Mouse (Mus musculus) ES-E14 (cell line): ENCODE measurements around the gene Map4. TPM values are rescaled to one million over a fixed set of nuclear protein-coding genes. Genes with fewer than 3 reads are reported as not detected.
"Not testable (repeated sequence)": the region's sequence is repeated elsewhere in the genome, so short reads cannot be mapped to it uniquely, and the experiment has no call there.

Source experiments
- DNase-seq: peaks from one replicate; pipeline ENCODE4 v3.0.0-alpha.2; 2013; ENCODE audit warnings: low read depth, low spot score
- H3K27ac ChIP-seq: 2 replicates; pipeline ENCODE4 v1.5.1; 2012; ENCODE audit warnings: low read depth, mild to moderate bottlenecking, low read length, moderate library complexity, mixed read lengths; ENCODE audit not compliant: poor library complexity, insufficient read depth, severe bottlenecking
- H3K36me3 ChIP-seq: 2 replicates; pipeline ENCODE4 v1.6.1; 2012; ENCODE audit warnings: mild to moderate bottlenecking, low read length, moderate library complexity, mixed read lengths; ENCODE audit not compliant: control insufficient read depth, poor library complexity, insufficient read depth, severe bottlenecking
- H3K4me1 ChIP-seq, 2 experiments: fragments of 150-350 bp in 1 of 2; sonication (generic) in 1 of 2; 2 replicates each; pipeline ENCODE4 v1.6.1; 2012; ENCODE audit warnings: low read length in 2 of 2, mild to moderate bottlenecking in 1 of 2, mixed read lengths in 1 of 2; ENCODE audit not compliant: control insufficient read depth in 2 of 2, insufficient read depth in 2 of 2, poor library complexity in 1 of 2
- H3K4me3 ChIP-seq, 2 experiments: fragments of 150-350 bp in 1 of 2; sonication (generic) in 1 of 2; 2 replicates each; pipeline ENCODE4 v1.5.1; 2012; ENCODE audit warnings: low read length in 2 of 2, low read depth in 1 of 2, mild to moderate bottlenecking in 1 of 2, mixed read lengths in 1 of 2; ENCODE audit not compliant: insufficient read depth in 1 of 2, poor library complexity in 1 of 2, severe bottlenecking in 1 of 2
- H3K9ac ChIP-seq: 2 replicates; pipeline ENCODE4 v1.6.1; 2012; ENCODE audit warnings: low read depth, mild to moderate bottlenecking, low read length, mixed read lengths; ENCODE audit not compliant: poor library complexity, insufficient read depth, severe bottlenecking
- H3K9me3 ChIP-seq: fragments of 150-350 bp; sonication (generic); 2 replicates; pipeline ENCODE4 v1.6.1; 2012; ENCODE audit warnings: low read depth, mild to moderate bottlenecking, low read length; ENCODE audit not compliant: control insufficient read depth, insufficient read depth
- CHD2 ChIP-seq: IDR thresholded peaks from 2 replicates; pipeline ENCODE4 v1.6.1; 2014; ENCODE audit warnings: mild to moderate bottlenecking, low read depth, low read length, inconsistent platforms
- HCFC1 ChIP-seq: IDR thresholded peaks from 2 replicates; pipeline ENCODE4 v1.6.1; 2012; ENCODE audit warnings: low read length, inconsistent platforms, borderline replicate concordance; ENCODE audit not compliant: insufficient read depth
- MAFK ChIP-seq: IDR thresholded peaks from 2 replicates; pipeline ENCODE4 v1.6.1; 2014; ENCODE audit warnings: mild to moderate bottlenecking, low read depth, low read length, inconsistent platforms; ENCODE audit not compliant: insufficient read depth
- ZC3H11A ChIP-seq: IDR thresholded peaks from 2 replicates; pipeline ENCODE4 v1.6.1; 2012; ENCODE audit warnings: low read depth, mild to moderate bottlenecking, inconsistent platforms, low read length, borderline replicate concordance
- ZNF384 ChIP-seq: IDR thresholded peaks from 2 replicates; pipeline ENCODE4 v1.6.1; 2012; ENCODE audit warnings: low read depth, low read length, inconsistent platforms
- in situ Hi-C, 2 experiments: fragments of 600-800 bp; cut with MboI; formaldehyde crosslinking; loops; one replicate each; pipeline ENCODE4 v1.15.1; 2025; ENCODE audit warnings: low sequenced_read_pairs in 2 of 2, inconsistent platforms in 1 of 2; ENCODE audit not compliant: unreplicated experiment in 2 of 2
- total RNA-seq: library from RNA; depleted of rRNA; stranded (reverse); fragments of 300-350 nt; gene quantifications from 2 replicates; pipeline ENCODE4 v1.2.3, GENCODE M21; 2012

The Map4 gene
- total RNA-seq, 1 experiment: 61.4 TPM

- no peak for DNase-seq
- H3K9ac ChIP-seq: peak overlapping the region; percentile 96; the same call in 1 of the 2 replicates
- peak overlapping the region; percentile 90 to 93 for H3K4me3 ChIP-seq
- no peaks in the 10 kb centered on the region for H3K36me3 ChIP-seq
- peaks cover 0 to 2% of the 10 kb centered on the region in 2 experiments; a peak in 1 of 4 replicates for H3K4me1 ChIP-seq
- in situ Hi-C loops: no loop called here
- H3K27ac ChIP-seq: no peak overlapping the region
- no peaks in the 10 kb centered on the region for H3K9me3 ChIP-seq
- TF ChIP-seq CHD2: no peak
Measured at GRCm38 (mm10) chr9:110118249-110118648, 187.0 kb downstream of the Map4 start.

DNA sequence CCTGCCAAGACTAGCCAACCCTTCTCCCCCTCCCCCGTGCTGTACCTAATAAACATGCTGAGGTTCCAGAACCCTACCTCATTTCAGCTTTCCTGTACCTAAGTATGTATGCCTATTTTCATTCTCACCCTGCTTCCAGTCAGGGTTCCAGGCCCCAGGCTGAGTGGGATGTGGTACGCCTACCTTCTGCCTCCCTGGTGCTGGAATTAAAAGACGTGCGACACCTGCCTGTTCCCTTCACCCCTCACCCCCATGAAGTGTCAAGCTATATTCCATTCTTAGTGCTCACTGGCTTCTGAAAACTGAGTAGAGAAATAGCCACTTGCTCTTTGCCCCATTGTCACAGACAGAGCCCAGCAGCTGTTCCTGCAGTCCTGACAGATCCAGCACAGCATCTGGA lies 190.2 kb downstream of the Map4 start:
- in situ Hi-C loops: no loop called here
- no peak for DNase-seq
- no peaks in the 10 kb centered on the region for H3K36me3 ChIP-seq

GRCm38 (mm10) chr9:110123322-110123721 lies 192.1 kb downstream of the Map4 start:
- in situ Hi-C loops: no loop called here
- H3K27ac ChIP-seq: no peak overlapping the region
- H3K4me3 ChIP-seq: no peak overlapping the region
- TF ChIP-seq CHD2 (no peak), HCFC1 (no peak), ZC3H11A (no peak), MAFK (no peak), ZNF384 (no peak)
- no peaks in the 10 kb centered on the region for H3K9me3 ChIP-seq
- DNase-seq: no peak
- no peaks in the 10 kb centered on the region for H3K36me3 ChIP-seq
- no peak overlapping the region for H3K9ac ChIP-seq
- peaks cover 0 to 2% of the 10 kb centered on the region in 2 experiments; a peak in 1 of 4 replicates for H3K4me1 ChIP-seq

More for the DNA sequence above, 190.2 kb downstream of the Map4 start:
- Histone ChIP-seq H3K27ac (no peak overlapping the region), H3K4me1 (peaks cover 0 to 2% of the 10 kb centered on the region in 2 experiments; a peak in 1 of 4 replicates), H3K9me3 (no peaks in the 10 kb centered on the region), H3K4me3 (no peak overlapping the region), H3K9ac (no peak overlapping the region)
- no peak for TF ChIP-seq ZC3H11A
- TF ChIP-seq CHD2: no peak

GRCm38 (mm10) chr9:110124008-110124540 lies 192.8 kb downstream of the Map4 start:
- H3K9ac ChIP-seq, H3K36me3 ChIP-seq, in situ Hi-C loops, H3K9me3 ChIP-seq, DNase-seq, H3K4me1 ChIP-seq, H3K4me3 ChIP-seq, H3K27ac ChIP-seq: not testable (repeated sequence)
- TF ChIP-seq ZNF384: 0 out of 2 replicates have a peak, but pooled peaks have one; percentile 40

GRCm38 (mm10) chr9:110130896-110131524 lies 199.8 kb downstream of the Map4 start:
- TF ChIP-seq ZC3H11A (no peak), MAFK (no peak), ZNF384 (no peak), CHD2 (no peak)
- Histone ChIP-seq H3K9ac (peak overlapping the region; percentile 66; the same call in 1 of the 2 replicates), H3K27ac (peak overlapping the region; percentile 84; the same call in 1 of the 2 replicates), H3K4me1 (no peaks in the 10 kb centered on the region; a peak in 1 of 4 replicates), H3K36me3 (peaks cover 7% of the 10 kb centered on the region), H3K9me3 (no peaks in the 10 kb centered on the region), H3K4me3 (peak overlapping the region; percentile 67 to 71)
- no peak for DNase-seq
- in situ Hi-C loops: no loop called here
